Mouse (Mus musculus) cerebellum, postnatal 4 days (tissue): Measurements from ENCODE around the gene Ccdc173.

ENCODE experiments used
- DNase-seq, 2 experiments: peaks; one replicate each; pipeline ENCODE4 v3.0.0; 2022; ENCODE audit warnings: low spot score in 2 of 2, mixed read lengths in 1 of 2

The Ccdc173 gene

DNA sequence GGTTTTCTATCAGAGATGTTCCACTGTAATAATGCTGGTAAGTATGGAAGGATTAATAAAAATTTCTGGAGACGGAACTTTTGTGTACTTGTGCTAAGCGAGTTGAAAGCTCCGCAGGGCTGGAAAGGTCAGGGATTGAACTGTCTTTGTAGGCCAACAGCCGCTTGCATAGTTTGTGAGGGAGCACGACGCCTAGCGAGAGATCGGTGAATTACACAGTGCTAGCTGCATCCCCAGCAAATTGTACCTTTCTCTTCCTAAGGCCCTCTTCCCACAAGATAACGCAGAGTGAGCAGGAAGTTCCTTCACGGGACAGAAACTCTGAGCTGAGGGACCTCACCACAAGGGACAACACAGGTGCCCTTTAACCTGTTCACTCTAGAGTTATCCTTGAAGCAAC is 910 bp upstream of the Ccdc173 start:
- peak; percentile 75 to 86 for DNase-seq

DNA sequence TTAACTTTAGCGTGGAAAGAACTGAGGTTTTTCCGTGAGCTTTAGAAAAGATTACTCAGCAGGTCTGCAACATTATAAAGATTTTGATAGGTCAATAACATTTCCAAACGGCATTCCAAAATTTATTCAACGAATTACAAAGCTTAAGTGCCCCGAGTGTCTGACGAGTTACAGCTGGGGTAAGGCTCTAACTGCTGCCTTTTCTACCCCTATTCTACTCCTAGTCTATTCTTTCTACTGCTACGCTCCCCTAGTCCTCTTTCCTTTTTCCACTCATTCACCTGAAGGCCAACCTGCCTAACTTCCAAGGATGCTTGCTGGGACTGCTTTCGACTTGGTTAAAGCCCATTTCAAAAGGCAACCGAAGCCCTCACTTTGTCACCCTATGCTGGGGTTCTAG is 401 bp downstream of the Ccdc173 start:
- no peak for DNase-seq

DNA sequence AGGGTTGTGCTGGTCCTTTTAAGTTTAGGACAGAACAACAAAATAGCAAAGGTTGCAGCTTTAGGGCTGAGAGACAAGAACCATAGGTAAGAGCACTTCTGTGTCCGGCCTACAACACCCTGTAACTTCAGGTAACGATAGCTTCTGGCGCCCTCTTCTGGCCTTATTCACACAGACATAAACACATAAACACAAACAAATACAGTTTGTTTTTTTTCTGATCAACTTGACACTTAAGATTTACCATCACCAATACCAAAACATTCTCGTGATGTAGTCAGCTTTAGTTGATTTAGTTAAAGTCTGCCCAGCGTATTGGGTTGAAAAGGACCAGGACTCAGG is 10.6 kb downstream of the Ccdc173 start:
- no peak for DNase-seq

DNA sequence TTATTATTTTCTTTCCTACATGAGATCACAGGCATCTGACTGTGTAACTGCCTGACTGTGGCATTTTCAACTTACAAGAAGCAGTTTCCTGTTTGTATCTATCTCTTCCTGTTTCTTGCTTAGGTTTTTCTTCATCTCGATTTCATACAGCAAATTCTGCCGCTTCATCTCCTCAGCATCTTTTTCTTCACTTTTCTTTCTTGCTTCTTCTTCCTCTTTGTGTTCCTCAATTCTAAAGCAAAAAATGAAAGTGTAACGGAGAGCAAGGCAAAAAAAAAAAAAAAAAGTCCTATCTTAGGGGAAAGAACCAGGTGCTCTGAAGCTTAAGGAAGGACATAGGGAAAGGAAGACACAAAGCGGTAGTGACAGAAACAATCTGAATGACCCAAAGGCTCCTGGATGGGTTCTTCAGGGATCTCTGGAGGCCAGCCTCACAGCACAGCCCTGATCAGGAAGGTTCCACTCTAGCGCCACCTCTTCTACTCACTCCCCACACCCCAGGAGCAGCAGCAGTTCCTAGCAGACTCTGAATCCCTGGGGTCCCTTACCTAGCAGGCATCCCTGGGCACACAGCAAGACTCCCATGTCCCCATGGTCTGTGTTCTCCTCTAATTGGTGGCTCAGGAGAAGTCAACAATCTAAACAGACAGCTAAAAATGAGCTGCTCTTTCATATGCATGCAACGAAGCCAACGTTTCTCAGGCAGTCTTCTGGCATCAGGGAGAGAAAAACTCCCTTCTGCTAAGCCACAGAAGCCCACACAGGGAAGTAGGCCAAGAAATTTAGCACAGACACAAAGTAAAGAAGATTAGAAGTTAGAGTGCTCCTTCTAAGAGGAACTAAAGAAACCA is 11.2 kb downstream of the Ccdc173 start:
- DNase-seq: no peak

DNA sequence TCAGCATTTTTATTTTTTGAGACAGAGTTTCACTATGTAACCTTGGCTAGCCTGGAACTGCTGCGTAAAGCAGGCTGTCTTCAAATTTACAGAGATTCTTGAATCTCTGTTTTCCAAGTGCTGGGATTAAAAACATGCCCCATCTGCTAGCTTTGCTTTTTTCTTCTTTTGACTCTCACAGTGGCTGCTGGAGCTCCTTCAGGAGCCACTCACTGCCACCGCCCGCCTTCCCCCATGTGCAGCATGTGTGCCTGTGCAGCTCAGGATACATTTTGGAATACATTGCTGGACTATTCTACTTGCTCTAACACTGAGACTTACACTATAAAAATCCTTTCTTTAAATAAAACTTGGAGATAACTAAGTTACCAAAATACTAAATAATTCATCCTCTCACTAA is 16.0 kb downstream of the Ccdc173 start:
- no peak for DNase-seq

DNA sequence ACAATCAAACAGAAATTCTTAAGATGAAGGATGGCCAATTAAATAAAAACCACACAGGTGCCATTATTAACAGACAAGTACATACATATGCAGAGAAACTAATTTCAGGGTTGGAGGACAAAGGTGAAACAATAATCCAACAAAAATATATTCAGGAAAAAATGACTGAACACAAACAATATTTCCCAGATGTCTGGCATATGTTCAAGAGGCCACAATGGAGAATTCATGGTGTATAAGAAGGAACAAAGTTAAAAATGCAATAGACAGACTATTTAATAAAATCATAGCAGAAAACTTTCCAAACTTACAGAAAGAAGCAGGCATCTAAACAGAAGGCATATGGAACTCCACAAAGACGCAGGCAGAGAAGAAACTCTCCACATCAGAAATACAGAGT is 24.7 kb downstream of the Ccdc173 start:
- no peak for DNase-seq

DNA sequence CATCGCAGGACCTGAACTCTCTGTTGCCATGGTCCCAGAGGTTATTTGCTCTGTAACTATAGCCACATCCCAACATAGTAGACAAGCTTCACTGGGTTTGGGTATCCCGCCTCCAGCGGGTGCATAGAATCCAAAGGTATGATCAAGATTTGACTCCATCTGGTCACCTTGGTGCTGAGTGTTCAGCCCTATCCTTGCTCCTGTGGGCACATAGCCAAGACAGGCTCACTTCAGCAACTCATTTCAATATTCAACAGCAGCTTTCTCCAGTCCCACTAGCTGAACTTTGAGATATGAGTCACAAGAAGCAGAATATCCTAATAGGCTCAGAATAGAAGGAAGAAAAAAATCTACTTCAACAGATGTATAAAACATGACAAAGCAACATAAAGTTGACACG is 26.0 kb downstream of the Ccdc173 start:
- DNase-seq: no peak

DNA sequence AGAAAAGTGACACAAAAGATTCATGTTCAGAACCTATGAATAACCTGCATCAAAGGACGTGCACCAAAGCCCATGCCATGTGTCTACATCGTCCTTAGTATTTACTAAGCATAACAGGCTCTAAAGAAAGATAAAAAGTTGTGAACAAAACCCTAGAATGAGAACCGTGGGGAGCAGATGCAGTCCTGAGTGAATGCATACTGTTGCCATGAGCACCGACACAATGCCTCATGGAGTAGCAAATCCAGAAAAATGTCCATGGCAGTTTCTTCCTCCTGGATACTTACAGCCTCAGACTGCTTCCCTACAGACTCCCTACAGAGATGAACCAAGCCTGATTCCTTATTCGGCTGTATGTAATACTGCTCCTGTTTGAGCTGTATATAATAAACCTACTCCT is 28.4 kb downstream of the Ccdc173 start:
- no peak for DNase-seq

DNA sequence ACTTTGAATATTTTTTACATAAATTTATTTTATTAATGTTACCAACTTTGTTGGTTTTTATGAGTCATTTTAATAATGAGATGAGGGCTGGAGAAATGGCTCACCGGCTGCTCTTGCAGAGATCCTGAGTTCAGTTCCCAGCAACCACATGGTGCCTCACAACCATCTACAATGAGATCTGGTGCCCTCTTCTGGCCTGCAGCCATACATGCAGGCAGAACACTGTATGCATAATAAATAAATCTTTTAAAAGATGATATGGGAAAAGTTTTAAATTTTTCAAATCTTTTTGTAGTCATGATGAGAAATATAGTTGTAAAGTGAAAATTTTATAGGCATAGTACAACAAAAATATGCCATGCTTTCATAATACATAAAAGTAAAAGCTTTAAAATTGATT is 44.3 kb downstream of the Ccdc173 start:
- no peak for DNase-seq

DNA sequence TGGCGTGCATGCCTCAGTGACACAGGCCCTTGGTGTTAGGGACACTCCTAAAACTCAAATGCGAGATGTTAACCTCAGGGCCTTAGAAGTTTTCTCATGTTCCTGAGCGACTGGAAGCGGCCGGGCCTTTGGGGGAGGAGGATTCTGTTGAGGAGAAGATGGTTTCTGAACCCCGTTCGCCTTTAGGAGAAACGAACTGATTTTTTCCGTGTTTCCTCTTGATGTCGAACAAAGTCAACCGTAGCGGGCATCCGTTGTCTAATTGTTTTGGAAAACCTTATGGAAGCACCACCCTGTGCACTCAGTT is 65.9 kb downstream of the Ccdc173 start:
- DNase-seq: no peak

DNA sequence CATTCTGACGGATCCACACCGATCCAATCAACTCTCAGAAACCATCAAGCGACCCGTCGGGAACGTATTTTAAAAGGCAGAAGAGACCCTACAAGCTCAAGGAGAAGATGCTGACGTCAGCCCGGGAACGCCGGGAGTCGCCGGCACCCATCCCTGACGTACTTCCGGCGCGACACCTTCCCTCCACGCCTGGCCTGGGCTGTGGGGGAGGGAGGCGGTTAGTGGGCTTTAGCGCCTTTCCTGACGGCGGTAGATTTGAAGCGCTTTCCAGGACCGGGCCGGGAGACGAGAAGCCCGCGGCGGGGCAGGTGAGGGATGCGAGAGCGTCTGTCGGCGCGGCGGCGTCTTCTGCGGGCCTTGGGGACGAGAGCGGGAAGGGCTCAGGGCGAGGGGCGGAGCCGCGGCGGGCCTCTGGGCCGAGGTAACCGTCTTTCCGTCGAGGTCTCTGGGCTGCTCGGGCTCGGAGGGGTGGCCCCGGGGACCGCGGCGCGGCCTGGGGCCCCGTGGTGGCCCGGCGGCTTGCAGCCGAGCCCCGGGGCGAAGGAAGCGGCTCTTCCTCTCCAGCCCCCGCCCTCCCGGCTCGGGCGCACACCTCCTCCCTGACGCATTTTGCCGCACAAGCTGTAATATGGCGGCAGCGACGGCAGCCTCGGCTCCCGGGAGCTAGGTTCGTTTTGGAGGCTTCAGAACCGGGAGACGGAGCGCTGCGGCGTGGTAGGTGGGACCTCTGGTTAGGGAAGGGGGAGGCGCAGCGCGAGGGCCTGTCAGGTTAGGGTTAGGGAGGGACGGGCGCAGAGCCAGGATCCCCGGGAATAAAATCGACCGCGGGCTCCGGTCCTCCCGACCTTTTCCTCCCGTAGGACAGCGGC is 66.5 kb downstream of the Ccdc173 start:
- peak; percentile 79 to 93 for DNase-seq

DNA sequence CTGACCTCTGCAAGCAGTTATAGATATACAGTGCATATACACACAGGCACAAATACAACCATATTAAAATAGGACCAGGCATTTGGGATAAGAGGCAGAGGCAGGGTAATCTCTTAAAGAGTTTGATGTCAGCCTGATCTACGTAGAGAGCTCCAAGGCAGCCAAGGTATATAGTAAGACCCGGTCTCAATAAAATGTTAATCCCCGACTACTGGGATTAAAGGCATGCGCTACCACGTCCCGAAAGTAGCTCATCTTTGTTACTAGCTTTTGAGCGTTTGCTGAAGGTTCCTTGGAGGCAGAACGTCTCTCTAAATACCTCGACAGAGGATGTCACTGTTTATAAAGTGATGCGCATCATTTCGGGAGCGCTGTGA is 67.1 kb downstream of the Ccdc173 start, which contains the start of gene Ppig:
Gene Ppig (plus strand): TSS at position 273 of the 377 bp plus-strand sequence.
- no peak for DNase-seq

DNA sequence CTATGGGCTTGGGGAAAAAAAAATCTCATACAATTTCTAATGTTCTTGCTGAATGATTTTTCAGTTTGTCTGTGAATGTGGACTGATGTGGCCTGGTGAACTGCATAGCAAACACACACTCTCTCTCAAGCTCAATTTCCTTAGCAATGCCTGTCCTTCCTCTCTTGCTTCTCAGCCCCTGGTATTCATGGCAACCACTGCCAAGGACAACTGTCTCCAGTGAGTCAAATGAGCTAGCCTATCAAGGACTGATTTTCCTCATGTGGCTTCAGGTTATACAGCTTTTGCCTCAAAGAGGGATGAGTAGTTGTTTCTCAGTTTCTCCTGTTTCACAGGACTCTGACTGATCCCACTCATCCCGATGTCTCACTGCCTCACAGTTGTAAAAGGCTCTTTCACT is 70.3 kb downstream of the Ccdc173 start:
- no peak for DNase-seq

DNA sequence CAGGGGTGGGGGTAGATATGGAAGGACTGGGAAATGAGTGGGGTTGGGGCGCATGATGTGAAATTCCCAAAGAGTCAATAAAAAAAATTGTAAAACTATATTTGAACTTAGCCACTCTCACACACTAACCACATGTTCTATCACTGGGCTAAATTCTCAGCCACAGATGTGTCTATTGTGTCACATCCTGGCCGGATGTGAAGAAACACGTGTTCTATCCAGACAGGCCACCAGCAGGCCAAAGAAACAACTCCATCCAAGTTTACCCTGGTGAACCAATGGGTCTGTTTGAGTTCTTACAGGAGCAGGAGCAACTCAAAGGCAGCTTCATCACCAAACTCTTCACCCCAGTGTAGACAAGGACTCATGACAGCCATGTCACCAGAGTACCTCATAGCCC is 72.9 kb downstream of the Ccdc173 start:
- no peak for DNase-seq

DNA sequence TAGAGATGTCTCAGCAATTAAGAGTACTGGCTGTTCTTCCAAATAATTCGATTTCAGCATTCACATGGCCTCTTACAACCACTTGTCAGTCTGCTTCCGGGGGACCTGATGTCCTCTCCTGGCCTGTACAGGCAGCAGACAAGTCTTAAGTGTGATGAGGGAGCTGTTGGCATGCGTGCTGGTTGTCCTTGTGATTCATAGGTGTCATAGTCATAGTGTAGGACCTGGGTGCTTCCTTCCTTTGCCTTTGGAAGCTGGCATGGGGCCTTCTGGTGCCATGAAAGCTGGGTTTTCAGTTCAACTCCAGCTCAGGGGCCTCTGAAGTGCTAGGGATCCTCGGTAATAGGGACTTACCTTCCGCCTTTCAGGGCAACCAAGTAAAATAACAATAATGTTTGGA is 75.2 kb downstream of the Ccdc173 start:
- no peak for DNase-seq

DNA sequence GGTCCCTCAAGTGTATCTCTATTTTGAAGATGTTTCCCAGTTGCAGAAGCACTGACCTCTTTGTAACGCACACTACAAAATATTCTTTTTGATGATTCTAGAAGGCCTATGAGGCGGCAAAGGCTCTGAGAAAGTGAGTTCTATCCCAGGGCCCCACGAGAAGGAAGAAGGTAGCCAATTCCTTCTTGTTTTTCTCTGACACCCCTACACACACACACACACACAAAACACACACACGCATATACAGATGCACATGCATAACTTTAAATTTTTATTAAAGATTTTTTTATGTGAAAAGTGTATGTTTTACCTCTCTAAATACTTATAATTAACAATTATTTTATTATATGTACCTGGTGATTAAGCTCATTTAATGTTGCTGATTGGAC is 75.8 kb downstream of the Ccdc173 start:
- no peak for DNase-seq

DNA sequence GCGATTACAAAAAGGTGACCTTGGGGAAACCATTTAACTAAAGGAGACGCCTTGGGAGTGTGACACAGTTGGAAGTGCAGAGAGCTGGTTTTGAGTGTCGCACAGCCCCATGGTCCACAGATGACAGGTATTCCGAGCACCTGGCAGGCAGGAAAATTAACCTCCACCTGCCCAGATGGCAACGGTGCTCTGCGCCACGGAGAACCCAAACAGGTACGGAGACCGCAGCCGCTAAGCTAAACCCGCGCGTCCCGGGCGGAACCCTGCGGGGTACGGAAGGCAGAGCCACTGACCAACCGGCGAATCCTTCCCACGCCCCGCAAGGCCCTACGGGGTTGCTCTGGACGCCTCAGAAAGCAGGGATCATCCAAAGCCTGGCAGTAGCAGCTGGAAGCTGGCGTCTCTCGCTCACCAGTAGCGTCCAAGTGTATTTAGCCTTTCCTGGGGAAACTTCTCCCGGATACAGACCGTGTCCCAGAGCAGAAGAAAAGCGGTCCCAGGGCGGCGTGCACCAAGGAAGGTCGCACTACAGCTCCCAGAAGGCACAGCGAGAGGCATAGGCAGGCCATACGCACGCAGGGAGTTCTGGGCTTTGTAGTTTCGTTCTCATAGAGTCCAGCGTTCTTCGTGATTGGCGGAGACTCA is 76.3 kb downstream of the Ccdc173 start, which contains the start of gene Fastkd1:
Gene Fastkd1 (minus strand): TSS at position 536 of the 645 bp plus-strand sequence.
- DNase-seq: peak; percentile 52 to 74

DNA sequence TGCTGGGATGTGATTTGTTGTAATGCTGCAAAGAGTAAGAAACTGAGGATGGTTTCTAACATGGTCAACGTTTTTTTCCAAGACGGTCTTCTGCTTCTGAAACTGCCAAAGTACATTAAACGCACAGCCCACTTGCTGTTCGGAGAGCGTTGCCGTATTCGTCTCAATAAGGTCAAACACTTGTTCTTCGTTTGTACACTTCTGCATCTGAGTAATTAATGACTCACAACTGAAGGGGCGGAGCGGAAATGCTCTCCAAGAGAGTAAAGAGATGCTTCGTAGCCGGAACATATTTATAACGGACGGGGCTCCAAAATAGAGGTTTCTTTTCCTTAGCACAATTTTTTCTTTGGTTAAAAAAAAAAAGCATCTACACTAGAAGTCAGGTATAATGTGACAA is 77.2 kb downstream of the Ccdc173 start:
- DNase-seq: no peak
